Mouse (Mus musculus) neural tube, embryonic 11.5 days (tissue): ENCODE measurements around the gene Thsd4. TPM values are rescaled to one million over a fixed set of nuclear protein-coding genes. Genes with fewer than 3 reads are reported as not detected.

Experiments
- ATAC-seq: fragments of 200-750 bp; cut with Nextera tagmentation; 2 replicates; pipeline ENCODE4 v1.8.0; 2017; ENCODE audit warnings: moderate number of reproducible peaks, mild to moderate bottlenecking, moderate TSS enrichment, moderate library complexity; ENCODE audit not compliant: insufficient read depth, low FRiP score, low TSS enrichment
- DNase-seq: peaks from one replicate; pipeline ENCODE4 v3.0.0-alpha.2; 2015; ENCODE audit warnings: low spot score
- H3K27ac ChIP-seq: fragments of 300-500 bp; sonication (generic); 2 replicates; pipeline ENCODE4 v1.5.1; 2014; ENCODE audit warnings: low read depth, mild to moderate bottlenecking, low read length
- H3K27me3 ChIP-seq: fragments of 300-500 bp; sonication (generic); 2 replicates; pipeline ENCODE4 v1.6.1; 2014; ENCODE audit warnings: mild to moderate bottlenecking, low read length, mixed read lengths; ENCODE audit not compliant: control insufficient read depth, insufficient read depth
- H3K36me3 ChIP-seq: fragments of 300-500 bp; sonication (generic); 2 replicates; pipeline ENCODE4 v1.6.1; 2014; ENCODE audit warnings: mild to moderate bottlenecking, low read length, moderate library complexity, mixed read lengths; ENCODE audit not compliant: control insufficient read depth, insufficient read depth
- H3K4me1 ChIP-seq: fragments of 300-500 bp; sonication (generic); 2 replicates; pipeline ENCODE4 v1.6.1; 2014; ENCODE audit warnings: low read length, mixed read lengths; ENCODE audit not compliant: control insufficient read depth, insufficient read depth
- H3K4me2 ChIP-seq: fragments of 300-500 bp; sonication (generic); 2 replicates; pipeline ENCODE4 v1.6.1; 2014; ENCODE audit warnings: low read depth, mild to moderate bottlenecking, moderate library complexity
- H3K4me3 ChIP-seq: fragments of 300-500 bp; sonication (generic); 2 replicates; pipeline ENCODE4 v1.5.1; 2014; ENCODE audit warnings: low read depth, low read length
- H3K9ac ChIP-seq: fragments of 300-500 bp; sonication (generic); 2 replicates; pipeline ENCODE4 v1.6.1; 2014; ENCODE audit warnings: mild to moderate bottlenecking, low read length
- H3K9me3 ChIP-seq: fragments of 300-500 bp; sonication (generic); 2 replicates; pipeline ENCODE4 v1.6.1; 2016; ENCODE audit warnings: low read length; ENCODE audit not compliant: control insufficient read depth
- WGBS: fragments of 180-500 bp; shearing (Covaris S2); extraction: QIAGEN DNeasy Blood & Tissue Kit; methylation state at CpG from one replicate; pipeline ENCODE4 v1.1.7; 2014; 5-methylcytosine and 5-hydroxymethylcytosine counted together
- polyA plus RNA-seq: library from polyadenylated mRNA; unstranded; fragments of >200 nt; fragmentation: Nextera tagmentation; extraction: Ambion mirVana; gene quantifications from 2 replicates; pipeline ENCODE4 v1.2.1, GENCODE M21; 2014

The Thsd4 gene
- polyA plus RNA-seq, 1 experiment from 2014 or later = 5.4 TPM

- H3K4me1 ChIP-seq = no peaks in the 10 kb centered on the region
Measured at GRCm38 (mm10) chr9:60115306-60115705, 406.5 kb downstream of the Thsd4 start.

GRCm38 (mm10) chr9:60110200-60110599, 411.6 kb downstream of the Thsd4 start:
- WGBS = 90% methylated on average over 5 of the region's 5 CpGs

More at GRCm38 (mm10) chr9:60115306-60115705, 406.5 kb downstream of the Thsd4 start:
- no peaks in the 10 kb centered on the region for H3K27me3 ChIP-seq
- H3K9ac ChIP-seq = no peak overlapping the region
- DNase-seq = no peak
- H3K4me3 ChIP-seq = no peak overlapping the region
- 87% methylated on average over 9 of the region's 9 CpGs for WGBS
- H3K9me3 ChIP-seq = no peaks in the 10 kb centered on the region
- H3K36me3 ChIP-seq = no peaks in the 10 kb centered on the region
- no peak for ATAC-seq
- H3K4me2 ChIP-seq = no peak overlapping the region
- no peak overlapping the region for H3K27ac ChIP-seq

GRCm38 (mm10) chr9:60106683-60107082, 415.2 kb downstream of the Thsd4 start:
- H3K9ac ChIP-seq = no peak overlapping the region
- WGBS = 90% methylated on average over 6 of the region's 6 CpGs

More at GRCm38 (mm10) chr9:60110200-60110599, 411.6 kb downstream of the Thsd4 start:
- DNase-seq (no peak), ATAC-seq (no peak)
- Histone ChIP-seq H3K9me3 (no peaks in the 10 kb centered on the region), H3K4me2 (no peak overlapping the region), H3K36me3 (no peaks in the 10 kb centered on the region), H3K9ac (no peak overlapping the region), H3K4me1 (no peaks in the 10 kb centered on the region), H3K4me3 (no peak overlapping the region), H3K27me3 (no peaks in the 10 kb centered on the region), H3K27ac (no peak overlapping the region)

GRCm38 (mm10) chr9:60106106-60106505, 415.7 kb downstream of the Thsd4 start:
- Histone ChIP-seq H3K4me2 (no peak overlapping the region), H3K4me3 (no peak overlapping the region), H3K36me3 (no peaks in the 10 kb centered on the region), H3K4me1 (no peaks in the 10 kb centered on the region), H3K27ac (no peak overlapping the region), H3K27me3 (no peaks in the 10 kb centered on the region), H3K9ac (no peak overlapping the region), H3K9me3 (no peaks in the 10 kb centered on the region)
- 64% methylated on average over 1 of the region's 1 CpGs for WGBS
- DNase-seq (no peak), ATAC-seq (no peak)

More at GRCm38 (mm10) chr9:60106683-60107082, 415.2 kb downstream of the Thsd4 start:
- H3K36me3 ChIP-seq = no peaks in the 10 kb centered on the region
- no peaks in the 10 kb centered on the region for H3K9me3 ChIP-seq
- H3K27me3 ChIP-seq = no peaks in the 10 kb centered on the region
- no peak for DNase-seq
- no peak overlapping the region for H3K27ac ChIP-seq
- H3K4me3 ChIP-seq = no peak overlapping the region
- ATAC-seq = no peak
- H3K4me2 ChIP-seq = no peak overlapping the region
- no peaks in the 10 kb centered on the region for H3K4me1 ChIP-seq

GRCm38 (mm10) chr9:60094211-60094610, 427.6 kb downstream of the Thsd4 start:
- WGBS = 78% methylated on average over 1 of the region's 1 CpGs
- H3K4me2 ChIP-seq = no peak overlapping the region
- no peaks in the 10 kb centered on the region for H3K9me3 ChIP-seq
- no peaks in the 10 kb centered on the region for H3K4me1 ChIP-seq
- ATAC-seq (no peak), DNase-seq (no peak)
- no peak overlapping the region for H3K4me3 ChIP-seq
- no peaks in the 10 kb centered on the region; the same call in 1 of the 2 replicates for H3K36me3 ChIP-seq
- H3K27ac ChIP-seq = no peak overlapping the region
- H3K27me3 ChIP-seq = no peaks in the 10 kb centered on the region
- no peak overlapping the region for H3K9ac ChIP-seq

GRCm38 (mm10) chr9:60092428-60092827, 429.4 kb downstream of the Thsd4 start:
- ATAC-seq (no peak), DNase-seq (no peak)
- Histone ChIP-seq H3K27me3 (no peaks in the 10 kb centered on the region), H3K9ac (no peak overlapping the region), H3K4me2 (no peak overlapping the region), H3K9me3 (no peaks in the 10 kb centered on the region), H3K36me3 (no peaks in the 10 kb centered on the region; the same call in 1 of the 2 replicates), H3K27ac (no peak overlapping the region), H3K4me3 (no peak overlapping the region), H3K4me1 (no peaks in the 10 kb centered on the region)
- WGBS = 55% methylated on average over 5 of the region's 5 CpGs

GRCm38 (mm10) chr9:60089441-60089840, 432.4 kb downstream of the Thsd4 start:
- no peak for DNase-seq
- H3K27me3 ChIP-seq = no peaks in the 10 kb centered on the region
- no peak overlapping the region for H3K4me3 ChIP-seq
- WGBS = 93% methylated on average over 4 of the region's 4 CpGs
- no peak overlapping the region for H3K4me2 ChIP-seq
- H3K9ac ChIP-seq = no peak overlapping the region
- H3K36me3 ChIP-seq = no peaks in the 10 kb centered on the region
- no peaks in the 10 kb centered on the region for H3K9me3 ChIP-seq
- no peak overlapping the region for H3K27ac ChIP-seq
- no peaks in the 10 kb centered on the region for H3K4me1 ChIP-seq
- ATAC-seq = no peak

GRCm38 (mm10) chr9:60088101-60088500, 433.7 kb downstream of the Thsd4 start:
- 52% methylated on average over 5 of the region's 5 CpGs for WGBS
- Histone ChIP-seq H3K4me3 (no peak overlapping the region), H3K27me3 (no peaks in the 10 kb centered on the region), H3K4me2 (no peak overlapping the region), H3K36me3 (no peaks in the 10 kb centered on the region), H3K9ac (no peak overlapping the region), H3K9me3 (no peaks in the 10 kb centered on the region), H3K4me1 (no peaks in the 10 kb centered on the region), H3K27ac (no peak overlapping the region)
- ATAC-seq = no peak
- DNase-seq = no peak

GRCm38 (mm10) chr9:60082107-60082581, 439.7 kb downstream of the Thsd4 start:
- Histone ChIP-seq H3K9me3 (no peaks in the 10 kb centered on the region), H3K27ac (no peak overlapping the region), H3K4me2 (no peak overlapping the region), H3K27me3 (no peaks in the 10 kb centered on the region), H3K4me1 (peaks cover 6% of the 10 kb centered on the region), H3K4me3 (no peak overlapping the region), H3K9ac (no peak overlapping the region), H3K36me3 (no peaks in the 10 kb centered on the region)
- ATAC-seq (no peak; the same call in 1 of the 2 replicates), DNase-seq (peak; percentile 59)
- WGBS = 13% methylated on average over 5 of the region's 5 CpGs
